Mouse (Mus musculus) forebrain, embryonic 13.5 days (tissue): ENCODE measurements at regions not wholly inside any gene's neighbourhood (a gene's known extent, or its start where the extent isn't known, plus 50 kb on each side); places are given as distances from the start of the nearest gene placed in this dataset.
"Not testable (repeated sequence)": the region's sequence is repeated elsewhere in the genome, so short reads cannot be mapped to it uniquely, and the experiment has no call there.

ENCODE experiments used
- ATAC-seq: fragments of 200-750 bp; cut with Nextera tagmentation; 2 replicates; pipeline ENCODE4 v1.8.0; 2017
- H3K27ac ChIP-seq: fragments of 300-500 bp; sonication (generic); 2 replicates; pipeline ENCODE4 v1.5.1; 2015; ENCODE audit warnings: inconsistent platforms, mild to moderate bottlenecking, moderate library complexity
- H3K27me3 ChIP-seq: fragments of 300-500 bp; sonication (generic); 2 replicates; pipeline ENCODE4 v1.6.1; 2015; ENCODE audit warnings: mild to moderate bottlenecking, inconsistent platforms
- H3K36me3 ChIP-seq: fragments of 300-500 bp; sonication (generic); 2 replicates; pipeline ENCODE4 v1.6.1; 2015; ENCODE audit warnings: mild to moderate bottlenecking, inconsistent platforms; ENCODE audit not compliant: poor library complexity, severe bottlenecking
- H3K4me1 ChIP-seq: fragments of 300-500 bp; sonication (generic); 2 replicates; pipeline ENCODE4 v1.6.1; 2015; ENCODE audit warnings: inconsistent platforms
- H3K4me2 ChIP-seq: fragments of 300-500 bp; sonication (generic); 2 replicates; pipeline ENCODE4 v1.6.1; 2015; ENCODE audit warnings: inconsistent platforms, mild to moderate bottlenecking, moderate library complexity
- H3K4me3 ChIP-seq: fragments of 300-500 bp; sonication (generic); 2 replicates; pipeline ENCODE4 v1.5.1; 2015; ENCODE audit warnings: mild to moderate bottlenecking, inconsistent platforms
- H3K9ac ChIP-seq: fragments of 300-500 bp; sonication (generic); 2 replicates; pipeline ENCODE4 v1.6.1; 2015; ENCODE audit warnings: mild to moderate bottlenecking, inconsistent platforms
- H3K9me3 ChIP-seq: fragments of 300-500 bp; sonication (generic); replicated peaks from 2 replicates; pipeline ENCODE4 v1.6.1; 2016; ENCODE audit warnings: inconsistent platforms
- WGBS: fragments of 180-500 bp; shearing (Covaris S2); methylation state at CpG from one replicate; pipeline ENCODE4 v1.1.7; 2015; 5-methylcytosine and 5-hydroxymethylcytosine counted together

DNA sequence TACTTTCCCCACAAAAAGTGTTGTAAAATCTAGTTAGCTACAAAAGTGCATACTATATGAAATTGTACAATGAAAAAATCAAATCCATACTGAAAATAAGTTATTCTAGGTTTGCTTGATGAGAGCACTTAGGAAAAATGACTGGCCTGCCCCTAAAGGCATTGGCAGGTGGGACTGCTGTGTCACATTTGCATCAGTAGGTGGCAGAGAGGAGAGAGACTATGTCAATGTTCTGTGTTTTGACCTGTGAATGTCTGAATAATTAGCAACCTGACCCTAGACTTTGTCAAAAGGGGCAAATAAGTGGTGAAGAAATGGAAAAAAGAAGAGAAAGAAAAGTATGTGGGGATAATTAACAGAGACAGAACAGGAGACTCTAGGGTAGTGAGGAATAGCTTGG is 997.0 kb upstream of the Tacstd2 start:
- Histone ChIP-seq H3K36me3 (no peaks in the 10 kb centered on the region), H3K4me3 (no peak overlapping the region), H3K9me3 (no peaks in the 10 kb centered on the region), H3K4me1 (no peaks in the 10 kb centered on the region), H3K27me3 (no peaks in the 10 kb centered on the region), H3K4me2 (no peak overlapping the region), H3K27ac (no peak overlapping the region), H3K9ac (no peak overlapping the region)
- no peak for ATAC-seq

DNA sequence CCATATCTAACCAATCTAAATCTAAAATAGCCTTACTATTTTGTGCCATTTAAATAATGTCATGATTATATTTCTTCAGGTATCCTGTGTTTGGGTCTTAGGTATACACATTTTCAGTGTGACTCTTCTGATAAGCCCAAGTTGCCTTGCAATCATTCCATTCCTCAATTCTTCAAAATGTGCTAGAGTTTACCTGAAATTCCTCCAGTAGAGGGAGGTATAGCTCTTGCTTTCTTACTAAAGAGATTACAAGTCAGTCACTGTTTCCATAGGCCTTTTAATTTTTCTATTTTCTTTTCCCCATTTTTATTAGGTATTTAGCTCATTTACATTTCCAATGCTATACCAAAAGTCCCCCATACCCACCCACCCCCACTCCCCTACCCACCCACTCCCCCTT is 968.3 kb upstream of the Tacstd2 start:
- Histone ChIP-seq H3K4me2 (no peak overlapping the region), H3K4me1 (no peaks in the 10 kb centered on the region), H3K27me3 (no peaks in the 10 kb centered on the region), H3K27ac (no peak overlapping the region), H3K4me3 (no peak overlapping the region), H3K9me3 (no peaks in the 10 kb centered on the region; the same call in 1 of the 2 replicates), H3K9ac (no peak overlapping the region), H3K36me3 (no peaks in the 10 kb centered on the region)
- no peak for ATAC-seq

DNA sequence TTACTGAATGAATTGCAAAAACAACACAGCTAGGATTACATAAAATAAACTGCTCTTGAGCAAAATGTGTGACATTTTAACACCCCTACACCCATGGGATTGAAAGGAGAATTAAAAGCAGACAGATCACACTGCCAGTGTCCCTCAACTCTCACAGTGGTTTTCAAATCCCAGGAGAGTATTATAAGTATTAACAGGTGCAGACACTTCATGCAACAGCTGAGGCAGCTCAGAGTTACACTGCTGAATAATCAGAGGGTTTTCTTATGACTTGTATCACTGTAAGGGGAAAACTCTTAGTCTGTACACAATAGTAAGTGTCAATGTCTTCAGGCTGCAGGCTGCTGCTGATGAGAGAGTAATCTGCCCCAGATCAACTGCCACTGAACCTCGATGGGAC is 945.5 kb upstream of the Tacstd2 start:
- no peak overlapping the region for H3K9ac ChIP-seq
- no peak overlapping the region for H3K27ac ChIP-seq
- no peaks in the 10 kb centered on the region for H3K27me3 ChIP-seq
- no peak for ATAC-seq
- H3K4me2 ChIP-seq: no peak overlapping the region
- H3K4me1 ChIP-seq: no peaks in the 10 kb centered on the region
- H3K36me3 ChIP-seq: no peaks in the 10 kb centered on the region
- no peaks in the 10 kb centered on the region; the same call in 1 of the 2 replicates for H3K9me3 ChIP-seq
- WGBS: 61% methylated on average over 1 of the region's 1 CpGs
- H3K4me3 ChIP-seq: no peak overlapping the region

DNA sequence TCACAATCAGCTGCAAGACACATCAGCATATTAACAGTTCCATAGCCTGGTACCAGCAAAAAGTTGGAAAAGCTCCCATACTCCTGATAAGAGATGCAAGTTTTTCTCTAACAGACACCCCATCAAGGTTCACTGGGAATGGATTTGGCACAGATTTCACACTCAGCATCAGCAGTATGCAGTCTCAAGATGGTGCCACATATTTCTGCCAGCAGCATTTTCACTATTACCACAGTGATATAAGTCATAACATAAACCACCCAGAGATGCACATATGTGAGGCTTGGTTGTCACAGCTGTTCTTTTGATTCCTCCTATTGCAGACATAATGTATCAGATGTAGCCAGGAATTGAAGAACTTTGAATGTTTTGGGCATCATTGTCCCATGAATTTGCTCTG is 939.3 kb upstream of the Tacstd2 start:
- no peaks in the 10 kb centered on the region for H3K27me3 ChIP-seq
- peak; percentile 41; the same call in 1 of the 2 replicates for ATAC-seq
- no peaks in the 10 kb centered on the region for H3K9me3 ChIP-seq
- H3K4me2 ChIP-seq: no peak overlapping the region
- H3K36me3 ChIP-seq: no peaks in the 10 kb centered on the region
- H3K4me1 ChIP-seq: no peaks in the 10 kb centered on the region
- no peak overlapping the region for H3K4me3 ChIP-seq
- H3K9ac ChIP-seq: no peak overlapping the region
- H3K27ac ChIP-seq: no peak overlapping the region

DNA sequence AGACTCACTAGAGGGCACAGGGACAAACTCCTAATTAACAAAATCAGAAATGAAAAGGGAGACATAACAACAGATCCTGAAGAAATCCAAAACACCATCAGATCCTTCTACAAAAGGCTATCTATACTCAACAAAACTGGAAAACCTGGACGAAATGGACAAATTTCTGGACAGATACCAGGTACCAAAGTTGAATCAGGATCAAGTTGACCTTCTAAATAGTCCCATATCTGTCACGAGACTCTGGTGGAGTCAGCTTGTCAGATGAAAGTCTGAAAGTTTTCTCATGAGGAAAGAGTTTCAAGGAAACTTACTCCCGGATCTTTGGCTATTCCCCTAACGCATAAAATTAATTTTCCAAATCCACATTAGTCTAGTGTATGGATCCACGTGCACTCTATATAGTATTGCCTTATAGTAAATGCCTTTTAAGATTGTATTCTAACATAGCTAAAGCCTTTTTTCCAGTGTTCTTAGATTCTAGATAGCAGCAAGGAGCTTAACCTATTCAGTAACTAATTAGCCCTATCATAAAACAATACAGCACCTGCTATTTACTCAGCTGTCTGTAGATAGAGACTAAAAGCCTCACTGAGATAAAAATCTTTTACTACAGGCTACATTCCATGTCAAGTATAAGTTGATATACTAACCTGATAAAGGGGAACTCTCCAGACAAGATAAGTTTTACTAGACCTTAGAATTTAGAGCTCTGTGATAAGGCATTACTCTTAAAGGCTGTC is 917.6 kb upstream of the Tacstd2 start:
- WGBS: 73% methylated on average over 5 of the region's 5 CpGs
- not testable (repeated sequence) for H3K36me3 ChIP-seq, H3K27ac ChIP-seq, ATAC-seq, H3K4me1 ChIP-seq, H3K9ac ChIP-seq, H3K4me3 ChIP-seq, H3K27me3 ChIP-seq, H3K9me3 ChIP-seq, H3K4me2 ChIP-seq

DNA sequence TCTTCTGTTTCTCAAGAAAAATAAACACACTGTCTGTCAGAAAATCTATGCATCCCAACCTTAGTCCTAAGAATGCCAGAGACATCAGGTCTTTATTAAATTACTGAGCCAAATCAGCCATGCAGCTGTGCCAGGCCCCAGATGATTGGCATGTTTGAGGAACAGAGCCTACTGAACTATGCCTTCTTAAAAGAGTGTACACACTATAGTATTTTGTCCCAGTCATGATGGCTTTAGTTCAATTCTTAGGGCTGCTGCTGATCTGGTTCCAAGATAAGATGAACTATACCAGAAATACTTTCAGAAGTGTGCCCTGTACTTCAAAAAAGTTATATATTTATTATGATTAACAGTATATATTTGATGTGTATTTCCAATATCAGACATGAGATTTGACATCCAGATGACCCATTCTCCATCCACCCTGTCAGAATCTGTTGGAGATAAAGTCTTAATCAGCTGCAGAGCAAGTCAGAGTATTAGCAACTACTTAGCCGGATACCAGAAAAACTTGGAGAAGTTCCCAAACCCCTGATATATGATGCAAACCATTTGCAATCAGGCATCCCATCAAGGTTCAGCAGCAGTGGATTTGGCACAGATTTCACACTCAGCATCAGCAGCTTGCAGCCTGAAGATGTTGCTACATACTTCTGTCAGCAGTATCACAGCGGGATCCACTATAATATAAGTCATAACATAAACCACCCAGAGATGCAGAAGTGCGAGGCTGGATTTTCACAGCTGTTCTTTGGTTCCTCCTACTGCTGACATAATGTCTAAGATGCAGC is 913.6 kb upstream of the Tacstd2 start:
- Histone ChIP-seq H3K27ac (no peak overlapping the region), H3K4me3 (no peak overlapping the region), H3K4me2 (no peak overlapping the region), H3K4me1 (no peaks in the 10 kb centered on the region), H3K27me3 (no peaks in the 10 kb centered on the region), H3K9ac (no peak overlapping the region), H3K36me3 (no peaks in the 10 kb centered on the region), H3K9me3 (no peaks in the 10 kb centered on the region)
- ATAC-seq: no peak
- 87% methylated on average over 3 of the region's 3 CpGs for WGBS

DNA sequence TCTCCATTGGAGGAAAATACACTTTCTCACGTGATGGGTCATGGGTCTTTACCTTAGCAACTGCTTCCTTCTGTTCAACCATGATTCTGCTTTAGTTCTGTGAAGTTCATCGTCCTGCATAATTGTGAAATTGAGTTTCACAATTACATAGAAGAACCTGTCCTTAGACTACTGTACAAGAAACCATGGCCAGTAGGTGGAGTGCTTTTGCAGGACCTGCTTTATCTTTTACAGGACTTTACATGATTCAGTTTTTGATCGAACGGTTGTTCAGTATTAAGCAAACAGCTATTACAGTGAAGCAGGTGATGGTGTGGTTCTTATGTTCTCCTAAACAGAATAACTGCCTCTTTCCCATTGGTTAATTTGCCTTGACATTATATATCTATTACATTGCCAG is 910.2 kb upstream of the Tacstd2 start:
- WGBS: 89% methylated on average over 4 of the region's 4 CpGs

DNA sequence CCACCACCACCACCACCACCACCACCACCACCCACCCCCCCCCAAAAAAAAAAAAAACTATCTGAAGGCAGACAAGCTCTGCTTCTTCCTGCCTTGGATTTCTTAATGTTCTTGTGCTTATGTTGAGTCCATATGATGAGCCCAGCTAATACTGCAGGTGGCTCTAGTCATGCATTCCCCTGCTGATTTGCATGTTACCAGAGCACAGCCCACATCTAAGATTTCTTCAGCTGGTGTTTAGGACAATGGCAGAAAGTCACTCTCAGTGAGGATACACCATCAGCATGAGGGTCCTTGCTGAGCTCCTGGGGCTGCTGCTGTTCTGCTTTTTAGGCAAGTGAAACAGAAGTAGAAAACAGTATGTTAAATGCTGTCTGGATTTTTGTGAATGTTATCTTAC is 901.6 kb upstream of the Tacstd2 start:
- Histone ChIP-seq H3K4me1 (no peaks in the 10 kb centered on the region), H3K27ac (no peak overlapping the region), H3K4me3 (no peak overlapping the region), H3K9ac (no peak overlapping the region), H3K9me3 (no peaks in the 10 kb centered on the region; the same call in 1 of the 2 replicates), H3K36me3 (no peaks in the 10 kb centered on the region), H3K4me2 (no peak overlapping the region), H3K27me3 (no peaks in the 10 kb centered on the region)
- no peak for ATAC-seq

More for the DNA sequence above, 910.2 kb upstream of the Tacstd2 start:
- Histone ChIP-seq H3K36me3 (no peaks in the 10 kb centered on the region), H3K9ac (no peak overlapping the region), H3K4me3 (no peak overlapping the region), H3K4me1 (no peaks in the 10 kb centered on the region), H3K27me3 (no peaks in the 10 kb centered on the region), H3K4me2 (no peak overlapping the region), H3K9me3 (no peaks in the 10 kb centered on the region), H3K27ac (no peak overlapping the region)
- ATAC-seq: no peak
